Mouse (Mus musculus): Measurements from ENCODE around the gene Atg4a.

GRCm38 (mm10) chrX:140983206-140983960, 26.7 kb downstream of the Atg4a start:
- TF ChIP-seq CTCF (IDR thresholded peaks at IDR 0.05; ENCODE audit: low read depth, low read length) (no peak), GATA1 (IDR thresholded peaks at IDR 0.05; ENCODE audit: borderline replicate concordance, low read length) (no peak), POLR2AphosphoS5 (IDR thresholded peaks at IDR 0.05; ENCODE audit: insufficient replicate concordance, low read depth, low read length) (no peak), TAL1 (conservative IDR thresholded peaks at IDR 0.05; ENCODE audit: low read depth, low read length) (no peak), GATA2 (IDR thresholded peaks at IDR 0.05; ENCODE audit: borderline replicate concordance, low read depth, low read length) (no peak)
